Mouse (Mus musculus) MEL (cell line): ENCODE data around the gene Sumf1.

ENCODE experiments used
- CTCF ChIP-seq, 3 experiments: IDR thresholded peaks in 2 of 3; conservative IDR thresholded peaks in 1 of 3; 2 replicates each; pipeline ENCODE4 v1.5.1; 2011 to 2012; ENCODE audit warnings: low read length in 3 of 3, low read depth in 2 of 3, mild to moderate bottlenecking in 2 of 3, improper control_type of control experiment in 1 of 3, inconsistent platforms in 1 of 3, mixed read lengths in 1 of 3, moderate library complexity in 1 of 3; ENCODE audit not compliant: control insufficient read depth in 1 of 3, insufficient read depth in 1 of 3, poor library complexity in 1 of 3, severe bottlenecking in 1 of 3
- MAZ ChIP-seq: IDR thresholded peaks from 2 replicates; pipeline ENCODE4 v1.6.1; 2012; ENCODE audit warnings: low read depth, mild to moderate bottlenecking, inconsistent platforms, low read length, improper control_type of control experiment
- POLR2A ChIP-seq, 2 experiments: IDR thresholded peaks; 2 replicates each; pipeline ENCODE4 v1.6.1; 2011 to 2012; ENCODE audit warnings: low read length in 2 of 2, mild to moderate bottlenecking in 2 of 2, control low read depth in 1 of 2, improper control_type of control experiment in 1 of 2, low read depth in 1 of 2, moderate library complexity in 1 of 2; ENCODE audit not compliant: control insufficient read depth in 1 of 2, insufficient read depth in 1 of 2, poor library complexity in 1 of 2

DNA sequence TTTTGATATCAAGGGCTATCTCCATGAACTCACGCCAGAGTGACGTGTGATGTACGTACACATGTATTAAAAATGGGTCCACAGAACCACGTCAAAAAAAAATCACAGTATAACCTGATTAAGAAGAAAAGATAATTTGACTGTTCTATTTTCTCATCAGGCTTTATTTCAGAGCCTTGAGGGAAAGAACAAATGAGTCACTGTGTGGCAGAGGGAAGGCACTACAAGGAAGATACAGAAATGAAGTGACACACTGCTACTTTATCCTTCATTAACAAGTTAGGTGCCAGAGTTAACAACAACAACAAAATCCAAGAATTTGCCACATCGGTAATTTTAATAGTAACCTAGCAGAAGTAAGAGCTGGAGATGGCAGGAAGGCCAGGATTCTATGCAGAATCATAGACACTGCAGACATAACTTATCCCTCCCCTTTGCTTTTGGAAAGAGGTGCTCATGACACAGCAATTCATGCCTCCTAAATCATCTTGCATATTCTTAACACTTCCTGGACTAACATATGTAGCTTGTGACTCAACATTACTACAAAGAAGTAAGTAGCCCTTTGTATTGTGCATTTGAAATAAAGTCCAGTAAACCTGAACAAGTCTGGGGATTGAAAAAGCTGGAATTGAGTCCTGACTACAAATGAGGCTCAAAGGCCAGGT is 53.0 kb downstream of the Sumf1 start:
- no peak for TF ChIP-seq CTCF (IDR thresholded peaks at IDR 0.05 in 2 of 3, conservative IDR thresholded peaks at IDR 0.05 in 1 of 3; ENCODE audit: control insufficient read depth in 1 of 3, insufficient read depth in 1 of 3, low read depth in 2 of 3, low read length in 3 of 3, poor library complexity in 1 of 3, severe bottlenecking in 1 of 3)
- no peak for TF ChIP-seq POLR2A (IDR thresholded peaks at IDR 0.05; ENCODE audit: control insufficient read depth in 1 of 2, insufficient read depth in 1 of 2, low read depth in 1 of 2, low read length in 2 of 2, poor library complexity in 1 of 2)
- TF ChIP-seq MAZ = no peak
